Mouse (Mus musculus): ENCODE measurements around the gene Asic2. TPM values are rescaled to one million over a fixed set of nuclear protein-coding genes. Genes with fewer than 3 reads are reported as not detected.

Gene Asic2
- total RNA-seq, 2 experiments from 2014 or later = not detected

GRCm38 (mm10) chr11:81488681-81489080 lies 479.6 kb downstream of the Asic2 start:
- ATAC-seq (ENCODE audit: poor library complexity, severe bottlenecking) = no peak

- no peak for ATAC-seq (ENCODE audit: poor library complexity, severe bottlenecking)
Observed at GRCm38 (mm10) chr11:81486265-81486940, 481.9 kb downstream of the Asic2 start.

- ATAC-seq (ENCODE audit: poor library complexity, severe bottlenecking) = no peak
Observed at GRCm38 (mm10) chr11:81481198-81481597, 487.1 kb downstream of the Asic2 start.

- ATAC-seq (ENCODE audit: poor library complexity, severe bottlenecking) = no peak
Observed at GRCm38 (mm10) chr11:81476231-81476630, 492.0 kb downstream of the Asic2 start.

- no peak for ATAC-seq (ENCODE audit: poor library complexity, severe bottlenecking)
Observed at GRCm38 (mm10) chr11:81474121-81474520, 494.1 kb downstream of the Asic2 start.

- ATAC-seq (ENCODE audit: poor library complexity, severe bottlenecking) = no peak
Observed at GRCm38 (mm10) chr11:81462199-81462598, 506.1 kb downstream of the Asic2 start.

GRCm38 (mm10) chr11:81461748-81462147 lies 506.5 kb downstream of the Asic2 start:
- ATAC-seq (ENCODE audit: poor library complexity, severe bottlenecking) = no peak

GRCm38 (mm10) chr11:81454921-81455320 lies 513.3 kb downstream of the Asic2 start:
- ATAC-seq (ENCODE audit: poor library complexity, severe bottlenecking) = no peak

GRCm38 (mm10) chr11:81454111-81454510 lies 514.1 kb downstream of the Asic2 start:
- ATAC-seq (ENCODE audit: poor library complexity, severe bottlenecking) = no peak

GRCm38 (mm10) chr11:81449271-81449705 lies 519.0 kb downstream of the Asic2 start:
- ATAC-seq (ENCODE audit: poor library complexity, severe bottlenecking) = no peak

- ATAC-seq (ENCODE audit: poor library complexity, severe bottlenecking) = no peak
Observed at GRCm38 (mm10) chr11:81446347-81446746, 521.9 kb downstream of the Asic2 start.

- no peak for ATAC-seq (ENCODE audit: poor library complexity, severe bottlenecking)
Observed at GRCm38 (mm10) chr11:81426857-81427256, 541.4 kb downstream of the Asic2 start.

GRCm38 (mm10) chr11:81419112-81419511 lies 549.1 kb downstream of the Asic2 start:
- ATAC-seq (ENCODE audit: poor library complexity, severe bottlenecking) = no peak

GRCm38 (mm10) chr11:81418027-81418426 lies 550.2 kb downstream of the Asic2 start:
- ATAC-seq (ENCODE audit: poor library complexity, severe bottlenecking) = no peak

- no peak for ATAC-seq (ENCODE audit: poor library complexity, severe bottlenecking)
Observed at GRCm38 (mm10) chr11:81416319-81416718, 551.9 kb downstream of the Asic2 start.

- ATAC-seq (ENCODE audit: poor library complexity, severe bottlenecking) = no peak
Observed at GRCm38 (mm10) chr11:81414596-81414995, 553.7 kb downstream of the Asic2 start.

- ATAC-seq (ENCODE audit: poor library complexity, severe bottlenecking) = no peak
Observed at GRCm38 (mm10) chr11:81411251-81411650, 557.0 kb downstream of the Asic2 start.

GRCm38 (mm10) chr11:81405951-81406350 lies 562.3 kb downstream of the Asic2 start:
- no peak for ATAC-seq (ENCODE audit: poor library complexity, severe bottlenecking)

GRCm38 (mm10) chr11:81402263-81402662 lies 566.0 kb downstream of the Asic2 start:
- ATAC-seq (ENCODE audit: poor library complexity, severe bottlenecking) = no peak

GRCm38 (mm10) chr11:81392855-81393254 lies 575.4 kb downstream of the Asic2 start:
- no peak for ATAC-seq (ENCODE audit: poor library complexity, severe bottlenecking)

- ATAC-seq (ENCODE audit: poor library complexity, severe bottlenecking) = no peak
Observed at GRCm38 (mm10) chr11:81386185-81386584, 582.1 kb downstream of the Asic2 start.

GRCm38 (mm10) chr11:81385547-81385946 lies 582.7 kb downstream of the Asic2 start:
- no peak for ATAC-seq (ENCODE audit: poor library complexity, severe bottlenecking)

- no peak for ATAC-seq (ENCODE audit: poor library complexity, severe bottlenecking)
Observed at GRCm38 (mm10) chr11:81374841-81375240, 593.4 kb downstream of the Asic2 start.
